Mouse (Mus musculus): ENCODE data around the gene Fbxo39.
"Not testable (repeated sequence)": the region's sequence is repeated elsewhere in the genome, so short reads cannot be mapped to it uniquely, and the experiment has no call there.

The Fbxo39 gene

DNA sequence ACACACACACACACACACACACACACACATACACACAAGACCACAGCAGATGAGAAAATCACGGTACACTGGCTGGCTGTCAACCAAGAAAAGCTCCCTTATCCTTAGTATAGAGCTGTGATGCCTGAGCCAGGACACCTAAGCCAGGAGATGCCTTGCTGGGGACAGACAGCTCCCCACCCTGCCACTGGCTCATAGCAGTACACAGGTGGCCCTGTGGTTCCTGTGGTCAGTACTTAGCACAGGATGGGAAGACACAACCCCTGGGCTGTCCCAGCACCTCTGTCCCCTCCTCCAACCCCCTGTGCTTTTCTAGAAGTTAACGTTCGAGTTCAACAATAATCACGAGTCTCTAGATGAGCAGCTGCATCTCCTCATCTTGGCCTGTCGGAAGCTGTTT lies 3.8 kb downstream of the Fbxo39 start:
- DNase-seq: no peak

DNA sequence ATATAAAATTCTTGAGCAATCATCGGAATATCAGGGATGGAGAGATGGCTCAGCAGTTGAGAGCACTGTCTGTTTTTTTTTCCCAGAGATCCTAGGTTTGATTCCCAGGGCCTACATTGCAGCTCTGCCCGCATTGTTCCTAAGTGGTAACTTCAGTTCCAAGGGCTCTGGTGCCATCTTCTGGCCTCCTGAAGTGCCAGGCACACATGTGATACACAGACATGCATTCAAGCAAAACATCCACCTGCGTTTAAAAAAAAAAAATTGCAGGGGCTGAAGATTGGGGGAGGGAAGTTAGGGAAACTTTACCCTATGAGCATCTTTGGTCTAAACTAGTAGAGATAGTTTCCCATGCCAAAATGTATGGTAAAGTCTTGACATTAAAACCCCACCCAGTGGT lies 10.2 kb downstream of the Fbxo39 start:
- no peak for DNase-seq

DNA sequence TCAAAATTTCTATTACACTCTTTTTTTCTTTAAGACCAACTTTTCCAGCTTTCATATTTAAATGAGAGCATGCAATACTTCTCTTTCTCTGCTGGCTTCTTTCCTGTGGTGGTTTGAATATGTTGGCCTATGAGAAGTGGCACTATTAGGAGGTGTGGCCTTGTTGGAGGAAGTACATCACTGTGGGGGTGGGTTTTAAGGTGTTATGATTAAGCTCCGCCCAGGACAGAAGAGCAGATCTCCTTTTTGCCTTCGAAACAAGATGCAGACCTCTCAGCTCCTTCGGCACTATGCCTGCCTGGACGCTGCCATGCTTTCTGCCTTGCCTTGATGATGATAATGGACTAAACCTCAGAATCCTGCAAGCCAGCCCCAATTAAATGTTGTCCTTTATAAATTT lies 11.5 kb downstream of the Fbxo39 start:
- no peak for DNase-seq

DNA sequence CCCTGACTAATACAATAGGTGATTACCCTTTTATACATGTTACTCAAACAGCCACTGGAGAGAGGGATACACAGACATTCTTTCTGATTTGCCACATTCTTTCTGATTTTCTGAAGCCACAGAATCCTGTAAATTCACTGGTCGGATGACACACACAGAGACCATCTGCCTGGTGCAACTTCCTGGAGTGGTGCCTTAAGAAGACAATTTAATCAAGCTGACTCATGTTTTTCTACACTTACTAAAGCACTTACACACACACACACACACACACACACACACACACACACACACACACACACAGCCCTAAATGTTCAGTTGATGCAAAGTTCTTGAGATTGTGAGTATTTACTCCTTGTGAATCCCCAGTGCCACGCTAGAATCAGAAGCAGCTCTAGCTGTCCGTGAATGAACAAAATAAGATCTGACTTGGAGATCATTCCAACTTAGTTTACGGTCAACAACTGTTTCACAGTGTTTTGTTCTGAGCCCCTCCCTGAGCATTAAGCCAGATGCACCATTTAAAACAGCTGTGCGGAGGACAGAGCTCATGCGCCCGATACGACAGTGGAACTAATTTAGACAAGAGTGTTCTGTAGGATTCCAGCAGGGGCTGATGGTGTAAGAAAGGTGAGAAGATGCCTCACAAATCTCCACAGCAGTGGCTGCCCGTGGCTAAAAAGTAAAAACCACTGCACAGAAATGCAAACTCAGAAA lies 18.9 kb downstream of the Fbxo39 start:
- DNase-seq: peak; percentile 23

DNA sequence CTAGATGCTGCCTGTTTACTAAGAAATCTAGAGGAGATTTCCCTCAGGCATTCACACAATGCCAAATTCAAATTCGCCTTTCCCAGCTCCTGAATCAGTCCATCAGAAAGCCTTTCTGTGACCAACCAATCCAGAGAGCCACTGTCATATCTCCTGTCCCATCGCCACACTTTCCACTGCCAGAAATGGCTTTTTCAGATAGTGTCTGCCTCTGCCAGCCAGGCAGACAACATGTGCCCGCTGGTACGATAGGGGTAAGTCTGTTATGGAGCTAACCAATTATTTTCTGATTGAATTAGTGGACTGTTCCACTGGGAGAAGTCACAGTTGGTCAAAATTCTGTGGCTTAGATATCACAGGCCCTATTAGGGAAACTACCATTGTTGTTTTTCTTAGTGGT lies 20.4 kb downstream of the Fbxo39 start:
- DNase-seq: no peak

DNA sequence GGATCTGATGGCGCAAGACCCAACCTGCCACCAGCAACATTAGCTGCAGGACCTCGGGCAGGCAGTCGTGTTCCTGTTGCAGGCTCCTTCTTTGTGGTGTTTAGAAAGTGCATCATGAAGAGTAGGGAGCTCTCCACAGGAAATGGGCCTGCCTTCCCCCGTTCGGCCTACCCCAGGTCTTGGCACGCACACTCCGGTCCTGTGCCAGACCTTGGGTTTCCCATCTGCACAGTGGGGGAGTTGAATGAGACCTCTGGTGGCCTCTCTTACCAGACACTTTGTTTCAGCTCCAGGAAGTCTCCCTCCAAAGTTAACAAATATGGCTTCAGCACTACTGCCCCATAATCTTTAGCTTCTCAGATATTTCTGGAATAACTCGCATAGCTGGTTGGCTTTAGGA lies 22.5 kb downstream of the Fbxo39 start:
- DNase-seq: no peak

DNA sequence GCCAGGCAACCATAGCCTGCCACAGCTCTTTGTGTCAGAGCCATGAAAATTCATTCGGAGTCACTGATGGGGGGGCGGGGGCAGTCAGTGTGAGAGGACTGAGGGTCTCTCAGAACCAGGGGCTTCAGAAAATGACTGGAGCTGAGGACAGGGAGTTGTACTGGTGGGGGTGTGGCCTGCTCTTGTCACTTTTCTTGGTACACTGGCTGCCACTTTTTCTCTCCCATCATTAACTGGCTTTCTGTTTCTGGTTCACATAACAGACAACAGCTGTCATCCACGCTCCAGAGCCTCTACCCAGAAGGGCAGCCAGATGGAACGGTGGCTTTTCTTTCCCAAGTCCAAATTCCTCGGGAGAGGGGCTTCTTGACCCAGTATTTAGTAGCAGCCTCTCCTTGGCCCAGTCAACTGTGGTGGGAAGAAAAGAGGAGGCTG lies 24.2 kb downstream of the Fbxo39 start:
- DNase-seq: no peak

DNA sequence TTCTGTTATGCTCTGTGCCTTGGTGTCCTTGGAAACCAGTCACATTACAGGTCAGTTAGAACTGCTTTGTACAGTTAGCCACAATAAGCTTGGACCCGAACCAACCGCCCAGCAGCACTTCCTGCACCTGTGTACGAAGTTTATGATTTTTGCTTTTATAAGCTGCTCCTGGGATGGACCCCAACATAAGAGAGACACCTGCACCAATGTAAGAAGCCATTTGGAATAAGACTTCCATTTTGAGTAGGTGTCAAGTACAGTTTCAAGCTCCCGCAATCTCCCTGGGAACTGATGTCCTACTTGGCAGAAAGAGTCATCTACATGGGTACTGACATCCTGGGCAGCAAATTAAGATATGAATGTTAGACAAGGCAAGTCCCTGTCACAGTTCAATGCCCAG lies 25.5 kb downstream of the Fbxo39 start:
- no peak for DNase-seq

DNA sequence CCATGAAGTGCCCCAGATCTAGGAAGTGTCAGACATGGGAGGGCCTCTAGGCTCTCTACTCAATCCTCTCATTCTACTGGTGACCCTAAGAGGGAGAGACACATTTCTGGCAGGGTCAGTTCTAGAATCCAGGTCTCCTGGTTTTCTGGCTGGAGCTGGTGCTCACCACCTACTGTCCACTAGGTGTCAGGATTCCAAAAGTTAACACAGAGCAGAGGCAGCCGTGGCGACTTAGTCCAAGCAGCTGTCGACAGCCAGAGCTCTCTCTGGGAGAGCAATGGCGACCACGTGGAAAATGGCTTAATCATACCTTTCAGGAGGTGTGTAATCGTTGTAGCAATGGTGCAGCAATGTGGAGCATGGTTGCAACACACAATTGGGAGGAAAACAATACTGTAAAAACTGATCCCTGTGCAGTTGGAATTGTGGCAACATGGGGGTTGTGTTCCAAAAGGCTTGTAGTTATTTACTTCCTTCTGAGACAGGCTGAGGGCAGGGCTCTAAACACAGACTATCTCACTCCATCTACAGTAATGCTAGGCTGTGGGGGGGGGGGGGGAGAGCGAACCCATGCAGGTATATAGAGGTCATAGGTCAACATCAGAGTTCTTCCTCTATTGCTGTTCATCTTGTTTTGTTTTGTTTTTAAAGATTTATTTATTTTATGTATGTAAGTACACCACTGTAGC lies 28.4 kb downstream of the Fbxo39 start:
- peak; percentile 78 for DNase-seq

DNA sequence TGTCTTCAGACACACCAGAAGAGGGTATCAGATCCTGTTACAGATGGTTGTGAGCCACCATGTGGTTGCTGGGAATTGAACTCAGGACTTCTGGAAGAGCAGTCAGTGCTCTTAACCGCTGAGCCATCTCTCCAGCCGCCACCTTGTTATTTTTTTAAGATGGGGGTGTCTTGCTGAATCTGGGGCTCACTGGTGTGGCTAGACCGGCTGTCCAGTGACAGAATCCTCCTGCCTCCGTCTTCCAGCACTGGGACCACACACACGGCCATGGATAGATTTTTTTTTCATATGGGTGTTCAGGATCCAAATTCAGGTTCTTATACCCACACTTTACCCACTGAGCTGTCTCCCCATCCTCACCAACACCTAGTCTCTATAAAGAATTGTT lies 29.0 kb downstream of the Fbxo39 start:
- not testable (repeated sequence) for DNase-seq

DNA sequence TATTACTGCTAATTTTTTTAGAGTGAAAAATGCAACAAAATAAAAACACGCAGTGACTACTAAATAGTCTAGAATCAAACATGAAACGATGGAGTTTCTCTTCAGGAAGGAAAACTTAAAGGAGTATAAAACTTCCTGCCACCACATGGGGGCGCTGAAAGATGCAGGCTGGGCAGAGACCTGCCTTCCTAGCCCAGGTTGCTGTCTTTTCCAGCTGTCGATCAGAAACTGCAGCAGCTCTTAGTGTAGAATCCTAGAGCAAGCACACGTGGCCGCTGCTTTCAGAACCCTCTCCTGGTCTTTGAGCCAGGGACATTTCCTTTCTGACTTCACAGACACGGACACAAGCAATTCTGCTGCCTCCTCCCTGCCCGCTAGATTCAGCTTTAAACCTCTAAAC lies 29.7 kb downstream of the Fbxo39 start:
- peak; percentile 80 for DNase-seq

DNA sequence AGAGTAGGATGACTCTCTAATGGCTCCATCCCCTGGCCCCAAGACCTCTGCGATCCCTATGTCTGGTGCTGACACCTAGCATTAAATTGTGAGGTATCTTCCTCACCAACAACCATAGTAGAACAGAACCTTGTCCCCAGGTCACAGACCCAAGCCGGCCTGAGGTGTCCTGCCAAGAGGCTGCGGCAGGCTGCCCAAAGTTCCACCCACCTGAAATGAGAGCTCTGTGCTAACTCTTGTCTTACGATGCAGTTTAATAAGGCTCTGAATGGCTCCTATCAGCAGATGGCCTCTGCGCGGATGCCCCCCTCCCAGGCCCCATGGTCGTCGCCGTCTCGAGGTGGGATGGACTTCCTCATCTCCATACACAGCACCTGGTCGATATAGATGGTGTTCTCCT lies 30.2 kb downstream of the Fbxo39 start:
- no peak for DNase-seq

DNA sequence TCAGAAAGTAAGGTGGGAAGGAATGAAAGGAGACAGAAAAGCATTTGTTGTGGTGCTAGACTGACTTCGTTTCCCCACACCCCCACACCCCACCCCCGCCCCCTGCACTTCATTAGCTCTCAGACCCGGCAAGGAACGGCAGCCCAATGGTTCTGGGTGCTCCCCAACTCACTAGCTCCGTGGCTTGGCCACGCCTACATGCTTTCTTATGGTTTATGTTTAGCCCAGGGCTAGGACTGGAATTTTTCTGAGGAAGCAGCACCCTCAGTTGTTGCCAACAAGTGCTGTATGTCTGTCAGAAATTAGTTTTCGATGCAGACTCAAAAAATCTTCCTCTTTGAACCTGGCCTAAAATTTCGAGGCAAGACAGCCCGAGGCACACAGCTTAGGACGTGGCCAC lies 34.3 kb downstream of the Fbxo39 start:
- DNase-seq: peak; percentile 45

DNA sequence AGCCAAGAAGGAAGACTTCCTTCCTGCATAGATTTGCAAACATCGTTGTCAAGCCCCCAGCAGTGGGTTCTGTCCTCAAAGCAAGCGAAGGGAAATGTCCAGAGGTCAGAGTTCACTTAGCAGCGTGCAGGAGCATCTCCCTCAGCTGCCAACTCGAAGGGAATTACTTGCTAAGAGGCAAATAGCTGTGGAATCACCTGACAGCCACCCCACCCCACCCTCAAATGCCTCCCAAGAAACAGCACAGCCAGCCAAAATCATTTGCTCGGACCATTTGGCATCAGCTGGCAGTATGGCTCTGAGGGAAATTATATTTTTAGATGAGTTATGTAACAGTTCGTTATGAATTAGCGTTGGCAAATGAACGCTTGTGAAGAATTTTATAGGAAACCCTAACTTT lies 34.8 kb downstream of the Fbxo39 start:
- peak; percentile 22 for DNase-seq

DNA sequence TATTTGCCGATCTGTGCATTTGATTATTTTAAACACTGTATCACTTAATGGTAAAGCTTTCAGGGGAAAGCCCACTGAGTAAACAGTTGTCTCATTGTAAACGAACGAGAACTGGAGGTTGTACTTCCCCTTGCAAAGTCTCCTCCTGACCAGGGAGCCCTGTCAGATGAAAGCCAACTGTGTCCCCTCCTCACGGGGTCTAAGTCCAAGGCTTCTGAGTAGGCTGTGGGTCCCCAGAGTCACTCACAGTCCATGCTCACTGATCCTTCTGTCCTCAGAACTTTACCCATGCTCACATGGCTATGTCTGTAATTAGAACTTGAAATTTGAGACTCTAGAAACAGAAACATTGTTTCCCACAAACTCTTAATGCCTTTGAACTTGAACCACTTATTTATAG lies 35.4 kb downstream of the Fbxo39 start:
- no peak for DNase-seq

DNA sequence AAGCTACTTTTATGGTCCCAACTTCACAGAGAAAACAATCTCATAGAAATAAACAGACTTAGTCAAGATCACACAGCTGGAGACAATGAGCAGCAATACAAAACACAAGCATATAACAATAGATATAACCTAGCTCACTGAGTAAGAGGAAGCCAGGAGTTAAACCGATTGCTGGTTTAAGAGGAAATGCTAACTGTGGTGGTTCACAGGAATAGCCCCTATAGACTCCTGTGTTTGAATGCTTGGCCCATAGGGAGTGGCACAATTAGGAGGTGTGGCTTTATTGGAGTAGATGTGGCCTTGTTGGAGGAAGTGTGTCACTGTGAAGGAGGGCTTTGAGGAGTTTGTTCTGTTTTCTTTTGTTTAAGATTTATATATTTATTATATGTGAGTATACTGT lies 38.0 kb downstream of the Fbxo39 start:
- no peak for DNase-seq

DNA sequence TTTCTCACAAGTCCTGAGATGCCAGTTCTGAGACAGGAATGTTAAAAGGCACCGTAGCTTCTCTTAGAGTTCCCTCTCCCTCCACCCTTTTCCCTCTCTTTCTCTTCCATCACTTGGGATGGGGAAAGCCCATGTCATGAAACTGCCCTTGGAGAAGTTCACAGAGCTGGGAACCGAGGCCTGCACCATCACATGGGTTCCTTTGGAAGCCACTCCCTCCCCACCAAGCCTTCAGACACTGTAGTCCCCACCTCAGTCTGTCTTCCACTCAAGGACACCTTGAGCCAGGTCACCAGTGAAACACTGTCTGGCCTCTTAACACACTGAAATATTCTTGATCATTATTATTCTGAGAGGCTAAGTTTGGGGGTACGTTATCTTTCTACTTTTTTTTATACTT lies 38.9 kb downstream of the Fbxo39 start:
- no peak for DNase-seq

DNA sequence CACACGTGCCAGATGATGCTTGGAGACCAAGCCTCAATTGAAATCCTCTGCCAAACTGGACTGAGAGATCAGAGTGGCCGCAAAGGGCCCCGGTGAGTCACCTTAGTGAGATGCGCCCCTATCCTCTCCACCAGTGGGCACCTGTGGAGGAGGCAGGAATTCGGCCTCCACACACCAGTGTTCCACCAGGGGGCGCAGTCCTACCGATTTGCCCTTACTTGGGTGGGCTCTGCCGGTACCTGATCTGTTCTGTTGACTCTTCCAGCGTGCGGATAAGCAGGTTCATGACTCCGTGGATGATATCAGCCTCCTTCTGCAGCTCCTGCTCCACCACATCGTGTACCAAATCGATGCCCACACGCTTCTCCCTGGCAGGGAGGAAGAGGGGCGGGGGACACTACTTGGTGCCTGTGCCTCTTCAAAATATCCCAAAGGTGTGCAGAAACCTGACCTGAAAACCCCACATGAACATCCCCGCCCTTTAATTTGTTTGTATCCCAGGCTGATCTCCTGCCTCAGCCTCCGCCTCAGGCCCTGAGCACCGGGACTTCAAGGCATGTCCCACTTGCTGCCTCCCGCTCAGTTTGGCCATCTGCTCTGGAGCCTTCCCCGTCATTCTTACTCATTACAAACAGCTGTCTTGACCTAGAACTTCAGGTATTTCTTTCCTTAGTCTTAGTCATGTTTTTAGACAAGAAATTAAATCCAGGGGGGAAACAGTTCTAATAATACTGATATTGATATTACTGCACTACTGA lies 40.9 kb downstream of the Fbxo39 start:
- DNase-seq: peak; percentile 81

DNA sequence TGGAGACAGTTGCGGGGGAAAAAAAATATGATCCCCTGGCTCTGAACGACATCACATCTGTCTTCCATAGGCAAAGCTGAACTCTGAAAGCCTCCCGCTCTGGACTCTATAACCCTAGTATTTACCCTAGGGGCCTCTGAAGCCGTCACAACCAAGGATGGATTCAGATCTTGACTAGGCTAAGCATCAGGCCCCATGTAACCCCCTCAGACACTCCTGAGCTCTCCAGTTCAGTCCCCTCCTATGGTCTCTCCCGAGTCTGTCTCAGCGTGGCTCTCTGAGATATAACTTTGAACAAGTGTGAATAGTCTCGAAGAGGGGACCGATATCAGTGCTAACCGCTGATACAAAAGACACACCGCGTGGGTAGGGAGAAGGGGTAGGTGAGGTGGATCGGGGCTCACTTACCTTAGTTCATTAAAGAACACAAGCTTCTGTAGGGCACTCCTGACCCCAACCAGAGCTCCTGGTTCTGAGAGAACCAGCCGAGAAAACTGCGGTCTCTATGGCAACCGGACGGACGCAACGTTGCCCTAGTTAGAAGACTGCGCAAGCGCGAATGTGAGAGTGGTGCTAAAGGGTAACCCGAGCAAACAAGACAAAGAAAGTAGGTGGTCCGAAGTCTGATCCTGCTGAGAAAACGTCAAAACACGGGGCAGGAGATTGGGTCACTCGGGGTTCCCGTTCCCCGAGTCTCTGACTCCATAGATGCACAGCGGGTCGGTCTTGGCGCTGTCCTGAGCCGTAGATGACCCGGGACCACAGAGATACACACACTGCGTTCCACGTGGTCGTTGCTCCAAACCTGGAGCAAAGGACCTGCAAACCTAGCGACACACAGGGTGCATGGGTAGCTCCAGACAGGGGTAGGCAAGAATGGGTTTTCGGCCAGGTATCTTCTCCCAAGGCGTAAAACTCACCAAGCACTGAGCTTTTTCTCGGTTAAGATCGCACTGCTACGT lies 47.4 kb downstream of the Fbxo39 start:
- DNase-seq: peak; percentile 84

DNA sequence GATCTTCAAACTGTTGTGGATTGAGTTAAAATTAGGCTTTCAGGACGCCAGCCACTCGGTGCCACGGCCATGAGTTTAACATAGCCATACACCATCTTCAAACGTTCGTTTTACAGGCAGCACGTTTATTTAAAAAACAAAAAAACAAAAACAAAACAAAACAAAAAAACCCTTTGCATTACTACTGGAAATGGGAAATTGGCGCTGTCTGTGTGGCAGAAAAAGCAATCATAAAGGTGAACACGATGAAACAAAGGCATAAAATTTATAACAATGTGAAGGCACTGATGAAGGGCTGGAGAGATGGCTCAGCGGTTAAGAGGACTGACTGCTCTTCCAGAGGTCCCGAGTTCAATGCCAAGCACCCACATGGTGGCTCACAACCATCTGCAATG lies 48.1 kb downstream of the Fbxo39 start, which contains the start of gene Tekt1:
Gene Tekt1, minus strand, starts transcription at position 96 of the 395 bp plus-strand sequence.
- no peak for DNase-seq

DNA sequence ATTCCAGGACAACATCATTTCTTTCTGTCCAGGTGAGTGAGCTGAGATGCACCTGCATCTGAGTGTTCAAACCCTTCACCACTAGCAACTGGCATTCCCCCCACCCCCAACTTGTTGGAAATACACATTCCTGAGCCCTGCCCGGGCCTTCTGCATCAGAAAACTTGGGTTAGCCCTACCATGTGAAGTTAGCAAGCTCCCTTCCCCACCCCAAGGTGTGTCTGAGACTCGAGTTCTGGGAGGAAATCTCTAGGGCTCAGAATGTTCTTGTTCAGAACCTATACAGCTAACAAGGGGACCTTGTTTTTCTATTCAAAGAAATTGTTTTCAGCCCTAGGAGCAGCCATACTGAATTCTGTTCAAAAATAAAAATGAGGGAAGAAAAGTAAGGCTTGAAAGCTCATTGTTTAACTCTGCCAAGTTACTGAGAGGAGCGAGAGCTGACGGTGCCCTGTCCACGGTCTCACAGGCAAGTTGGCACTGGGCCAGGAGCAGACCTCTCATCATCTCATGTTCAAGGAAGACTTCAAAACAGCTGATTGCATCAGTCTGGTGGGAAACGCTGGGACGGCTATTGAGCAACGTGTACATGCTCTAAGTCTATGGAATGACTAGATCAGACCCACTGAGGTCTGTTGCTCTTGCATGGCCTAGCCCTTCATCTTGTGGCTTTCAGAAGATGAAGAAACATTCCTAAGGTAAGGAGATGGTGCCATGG lies 49.4 kb downstream of the Fbxo39 start:
- DNase-seq: peak; percentile 47

DNA sequence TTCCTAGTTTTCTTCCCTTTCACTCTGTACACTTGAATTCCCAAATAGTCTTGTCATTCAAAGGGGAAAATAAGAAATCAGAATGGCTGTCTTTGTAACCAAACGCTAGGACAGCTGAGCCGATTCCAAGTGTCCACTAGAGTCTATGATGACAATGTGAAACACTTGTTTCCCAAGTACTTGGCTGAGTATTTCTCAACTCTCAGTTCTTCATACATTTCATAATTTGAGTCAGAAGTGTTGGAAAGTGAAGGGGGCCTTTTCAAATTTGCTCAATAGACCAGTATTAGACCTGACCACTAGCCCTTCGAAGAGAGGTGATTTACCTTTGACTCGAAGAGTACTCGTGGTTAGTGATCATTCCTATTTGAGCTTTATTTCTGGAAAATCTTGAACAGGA lies 50.3 kb downstream of the Fbxo39 start:
- no peak for DNase-seq
